Mouse (Mus musculus): ENCODE results near the gene Osbpl5.
"Not testable (repeated sequence)": the region's sequence is repeated elsewhere in the genome, so short reads cannot be mapped to it uniquely, and the experiment has no call there.

Osbpl5 gene

GRCm38 (mm10) chr7:143643949-143644348 is 112.8 kb downstream of the Osbpl5 start:
- not testable (repeated sequence) for DNase-seq (ENCODE audit: low spot score)
